ENCODE assay signal across 8 mouse cellular contexts in the genomic region with DNA sequence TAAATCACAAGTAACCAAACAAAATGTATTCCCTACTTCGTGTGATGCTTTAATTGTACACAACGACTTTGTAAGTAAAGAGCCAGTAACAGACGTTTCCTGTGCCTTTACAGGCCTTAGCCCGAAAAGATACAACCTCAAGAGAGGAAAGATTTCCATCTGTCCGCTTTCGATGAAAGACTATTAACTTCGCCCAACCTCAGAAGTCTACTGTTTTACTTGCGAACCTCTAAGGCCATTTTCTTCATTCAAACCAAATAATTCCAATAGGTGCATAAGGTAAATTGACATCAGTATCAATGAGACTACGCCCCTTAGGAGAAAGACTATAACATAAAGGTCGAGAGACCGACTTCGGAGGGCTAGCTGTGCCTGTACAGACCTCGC. TPM values are rescaled to one million over a fixed set of nuclear protein-coding genes. Genes with fewer than 3 reads are reported as not detected.
DNase-seq lines count a peak whose midpoint lies in the region; ATAC-seq and TF ChIP-seq lines count a peak whose summit lies in the region.

No protein-coding gene starts in this region.

- TF ChIP-seq CTCF in lung, postnatal 0 days (IDR thresholded peaks at IDR 0.05), result no peak

- H3K4me2 ChIP-seq in lung, postnatal 0 days (replicated peaks; ENCODE audit: low read depth, low read length), result peak overlapping the region; percentile 87
- peak overlapping the region; percentile 60 for H3K4me2 ChIP-seq in embryonic facial prominence, embryonic 12.5 days (replicated peaks)
- H3K4me2 ChIP-seq in intestine, embryonic 15.5 days (replicated peaks), result peak overlapping the region; percentile 67
- H3K4me2 ChIP-seq in neural tube, embryonic 14.5 days (ENCODE audit: low read depth, low read length), result peak overlapping the region; percentile 84

- peak overlapping the region; percentile 90 for H3K27ac ChIP-seq in lung, postnatal 0 days (ENCODE audit: low read length)
- peak overlapping the region; percentile 91 for H3K27ac ChIP-seq in embryonic facial prominence, embryonic 12.5 days
- peak overlapping the region; percentile 93 for H3K27ac ChIP-seq in intestine, embryonic 15.5 days
- peak overlapping the region; percentile 98 for H3K27ac ChIP-seq in neural tube, embryonic 14.5 days (ENCODE audit: low read depth, low read length)

- peaks cover 14% of the 10 kb centered on the region; the same call in 1 of the 2 replicates for H3K4me1 ChIP-seq in lung, postnatal 0 days (ENCODE audit: insufficient read depth, low read depth, low read length)
- H3K4me1 ChIP-seq in embryonic facial prominence, embryonic 12.5 days, result peaks cover 27% of the 10 kb centered on the region
- H3K4me1 ChIP-seq in intestine, embryonic 15.5 days (replicated peaks), result peaks cover 12% of the 10 kb centered on the region; the same call in 1 of the 2 replicates
- peaks cover 31% of the 10 kb centered on the region for H3K4me1 ChIP-seq in neural tube, embryonic 14.5 days (ENCODE audit: control insufficient read depth, insufficient read depth, low read length)

- no peaks in the 10 kb centered on the region for H3K27me3 ChIP-seq in lung, postnatal 0 days (replicated peaks; ENCODE audit: insufficient read depth, low read length)
- no peaks in the 10 kb centered on the region for H3K27me3 ChIP-seq in embryonic facial prominence, embryonic 12.5 days
- H3K27me3 ChIP-seq in intestine, embryonic 15.5 days (replicated peaks), result no peaks in the 10 kb centered on the region
- H3K27me3 ChIP-seq in neural tube, embryonic 14.5 days (ENCODE audit: control insufficient read depth, insufficient read depth, low read length), result no peaks in the 10 kb centered on the region

- H3K9ac ChIP-seq in lung, postnatal 0 days (replicated peaks; ENCODE audit: low read depth), result peak overlapping the region; percentile 76
- H3K9ac ChIP-seq in embryonic facial prominence, embryonic 12.5 days, result peak overlapping the region; percentile 96
- H3K9ac ChIP-seq in intestine, embryonic 15.5 days, result peak overlapping the region; percentile 93
- H3K9ac ChIP-seq in neural tube, embryonic 14.5 days (replicated peaks; ENCODE audit: low read depth, low read length), result peak overlapping the region; percentile 97

- H3K4me3 ChIP-seq in lung, postnatal 0 days (ENCODE audit: low read depth, low read length), result peak overlapping the region; percentile 79
- H3K4me3 ChIP-seq in embryonic facial prominence, embryonic 12.5 days, result peak overlapping the region; percentile 99
- peak overlapping the region; percentile 87 for H3K4me3 ChIP-seq in intestine, embryonic 15.5 days (replicated peaks)
- peak overlapping the region; percentile 100 for H3K4me3 ChIP-seq in neural tube, embryonic 14.5 days (ENCODE audit: low read depth, low read length)

- ATAC-seq in lung, postnatal 0 days, result no peak
- ATAC-seq in embryonic facial prominence, embryonic 12.5 days (ENCODE audit: insufficient number of reproducible peaks, insufficient read depth, low FRiP score, low TSS enrichment), result no peak
- no peak for ATAC-seq in intestine, embryonic 15.5 days
- no peak for ATAC-seq in neural tube, embryonic 14.5 days (ENCODE audit: low read depth)
- no peak for ATAC-seq in megakaryocyte progenitor cell, adult 5-6 weeks (replicated peaks; ENCODE audit: poor library complexity)

- 3% methylated on average over 13 of the region's 13 CpGs for WGBS in lung, postnatal 0 days
- 3% methylated on average over 13 of the region's 13 CpGs for WGBS in embryonic facial prominence, embryonic 12.5 days
- WGBS in intestine, embryonic 15.5 days, result 1% methylated on average over 13 of the region's 13 CpGs
- whole genome bisulfite sequencing in neural tube, embryonic 14.5 days, result 3% methylated on average over 13 of the region's 13 CpGs

- TF ChIP-seq EP300 in lung, postnatal 0 days (IDR thresholded peaks at IDR 0.05), result no peak

- no peak for DNase-seq in lung, postnatal 0 days (ENCODE audit: low spot score)
- DNase-seq in lung, postnatal 14 days, result no peak
- DNase-seq in thymus, postnatal 14 days, result no peak
- no peak for DNase-seq in ovary, postnatal 10 days (ENCODE audit: low spot score)

- peaks cover 11% of the 10 kb centered on the region; the same call in 1 of the 2 replicates for H3K36me3 ChIP-seq in lung, postnatal 0 days (ENCODE audit: insufficient read depth, low read length)
- peaks cover 11% of the 10 kb centered on the region for H3K36me3 ChIP-seq in embryonic facial prominence, embryonic 12.5 days
- 0 out of 2 replicates have a peak, but pooled peaks cover 2% of the 10 kb centered on the region for H3K36me3 ChIP-seq in intestine, embryonic 15.5 days
- H3K36me3 ChIP-seq in neural tube, embryonic 14.5 days (ENCODE audit: control insufficient read depth, insufficient read depth, low read length), result peaks cover 10% of the 10 kb centered on the region; the same call in 1 of the 2 replicates

- H3K9me3 ChIP-seq in lung, postnatal 0 days (ENCODE audit: low read length), result no peaks in the 10 kb centered on the region
- no peaks in the 10 kb centered on the region for H3K9me3 ChIP-seq in embryonic facial prominence, embryonic 12.5 days
- H3K9me3 ChIP-seq in intestine, embryonic 15.5 days, result no peaks in the 10 kb centered on the region
- H3K9me3 ChIP-seq in neural tube, embryonic 14.5 days (ENCODE audit: control insufficient read depth, low read length), result no peaks in the 10 kb centered on the region

RNA-seq across cellular contexts. Expression of a gene that starts 0.7 kb away (rescaled TPM):
- 32.6 and 37.0 TPM in 2 replicates for polyA plus RNA-seq in lung, postnatal 0 days (2015; fragmentation: Nextera tagmentation; extraction: Ambion mirVana)
- 108 and 118 TPM in 2 replicates for polyA plus RNA-seq in embryonic facial prominence, embryonic 12.5 days (2016; fragmentation: Nextera tagmentation; extraction: Ambion mirVana)
- 89.1 and 101 TPM in 2 replicates for polyA plus RNA-seq in intestine, embryonic 15.5 days (2015; fragmentation: Nextera tagmentation; extraction: Ambion mirVana)
- polyA plus RNA-seq in neural tube, embryonic 14.5 days (2014; fragmentation: Nextera tagmentation; extraction: Ambion mirVana), result 206 and 209 TPM in 2 replicates
- 32.8 and 36.9 TPM in 2 replicates for total RNA-seq in megakaryocyte progenitor cell, adult 5-6 weeks (2015)
- total RNA-seq in megakaryocyte progenitor cell, adult 5-6 weeks (2017), result 45.5 and 48.1 TPM in 2 replicates
